Mouse (Mus musculus) forebrain, embryonic 13.5 days (tissue): ENCODE data around the gene Zgrf1. TPM values are rescaled to one million over a fixed set of nuclear protein-coding genes. Genes with fewer than 3 reads are reported as not detected.

Source experiments
- ATAC-seq: fragments of 200-750 bp; cut with Nextera tagmentation; 2 replicates; pipeline ENCODE4 v1.8.0; 2017
- H3K27ac ChIP-seq: fragments of 300-500 bp; sonication (generic); 2 replicates; pipeline ENCODE4 v1.5.1; 2015; ENCODE audit warnings: inconsistent platforms, mild to moderate bottlenecking, moderate library complexity
- H3K27me3 ChIP-seq: fragments of 300-500 bp; sonication (generic); 2 replicates; pipeline ENCODE4 v1.6.1; 2015; ENCODE audit warnings: mild to moderate bottlenecking, inconsistent platforms
- H3K36me3 ChIP-seq: fragments of 300-500 bp; sonication (generic); 2 replicates; pipeline ENCODE4 v1.6.1; 2015; ENCODE audit warnings: mild to moderate bottlenecking, inconsistent platforms; ENCODE audit not compliant: poor library complexity, severe bottlenecking
- H3K4me1 ChIP-seq: fragments of 300-500 bp; sonication (generic); 2 replicates; pipeline ENCODE4 v1.6.1; 2015; ENCODE audit warnings: inconsistent platforms
- H3K4me2 ChIP-seq: fragments of 300-500 bp; sonication (generic); 2 replicates; pipeline ENCODE4 v1.6.1; 2015; ENCODE audit warnings: inconsistent platforms, mild to moderate bottlenecking, moderate library complexity
- H3K4me3 ChIP-seq: fragments of 300-500 bp; sonication (generic); 2 replicates; pipeline ENCODE4 v1.5.1; 2015; ENCODE audit warnings: mild to moderate bottlenecking, inconsistent platforms
- H3K9ac ChIP-seq: fragments of 300-500 bp; sonication (generic); 2 replicates; pipeline ENCODE4 v1.6.1; 2015; ENCODE audit warnings: mild to moderate bottlenecking, inconsistent platforms
- H3K9me3 ChIP-seq: fragments of 300-500 bp; sonication (generic); replicated peaks from 2 replicates; pipeline ENCODE4 v1.6.1; 2016; ENCODE audit warnings: inconsistent platforms
- WGBS: fragments of 180-500 bp; shearing (Covaris S2); methylation state at CpG from one replicate; pipeline ENCODE4 v1.1.7; 2015; 5-methylcytosine and 5-hydroxymethylcytosine counted together
- microRNA counts: library from miRNA; unstranded; fragments of <30 nt; microRNA quantifications from one replicate; lab custom pipeline; 2016
- microRNA-seq: library from miRNA; unstranded; fragments of <30 nt; microRNA quantifications from one replicate; pipeline ENCODE4, GENCODE M21; 2016
- polyA plus RNA-seq: library from polyadenylated mRNA; unstranded; fragments of >200 nt; fragmentation: Nextera tagmentation; extraction: Ambion mirVana; gene quantifications from 2 replicates; pipeline ENCODE4 v1.2.1, GENCODE M21; 2015

Zgrf1 gene
- polyA plus RNA-seq, 1 experiment from 2014 or later = 9.2 TPM

GRCm38 (mm10) chr3:127651742-127652653 is 98.7 kb downstream of the Zgrf1 start:
- Histone ChIP-seq H3K27ac (peak overlapping the region; percentile 87), H3K9me3 (no peaks in the 10 kb centered on the region), H3K4me1 (peaks cover 13% of the 10 kb centered on the region; the same call in 1 of the 2 replicates), H3K4me3 (no peak overlapping the region), H3K9ac (no peak overlapping the region), H3K27me3 (peaks cover 15% of the 10 kb centered on the region), H3K4me2 (no peak overlapping the region), H3K36me3 (no peaks in the 10 kb centered on the region)
- peak; percentile 92 for ATAC-seq
- WGBS = 14% methylated on average over 7 of the region's 7 CpGs

- H3K36me3 ChIP-seq = no peaks in the 10 kb centered on the region
- no peaks in the 10 kb centered on the region for H3K9me3 ChIP-seq
- peaks cover 18% of the 10 kb centered on the region for H3K27me3 ChIP-seq
- 68% methylated on average over 7 of the region's 7 CpGs for WGBS
- no peak overlapping the region for H3K4me2 ChIP-seq
- no peak overlapping the region for H3K4me3 ChIP-seq
- ATAC-seq = no peak
- no peak overlapping the region for H3K27ac ChIP-seq
- peaks cover 23% of the 10 kb centered on the region for H3K4me1 ChIP-seq
- H3K9ac ChIP-seq = no peak overlapping the region
Observed at GRCm38 (mm10) chr3:127660712-127661111, 107.4 kb downstream of the Zgrf1 start.

GRCm38 (mm10) chr3:127661646-127662531 is 108.6 kb downstream of the Zgrf1 start:
- Histone ChIP-seq H3K4me3 (no peak overlapping the region), H3K9me3 (no peaks in the 10 kb centered on the region), H3K9ac (peak overlapping the region; percentile 10), H3K36me3 (no peaks in the 10 kb centered on the region), H3K4me1 (peaks cover 23% of the 10 kb centered on the region), H3K27ac (peak overlapping the region; percentile 58), H3K4me2 (peak overlapping the region; percentile 38), H3K27me3 (peaks cover 18% of the 10 kb centered on the region)
- 13% methylated on average over 22 of the region's 22 CpGs for WGBS
- ATAC-seq = peak; percentile 45; the same call in 1 of the 2 replicates

MicroRNAs within 50 kb of the gene (microRNA counts, 519-probe panel; counts per million panel counts)
- microRNA mmu-miR-302a (lab: Ali Mortazavi, UCI) (177 counts per million, percentile 53 among the panel's probes with 10 or more counts), microRNA mmu-miR-302b (lab: Ali Mortazavi, UCI) (177 counts per million, percentile 53 among the panel's probes with 10 or more counts), microRNA mmu-miR-302c (lab: Ali Mortazavi, UCI) (177 counts per million, percentile 53 among the panel's probes with 10 or more counts), microRNA mmu-miR-302d (lab: Ali Mortazavi, UCI) (2,651 counts per million, percentile 62 among the panel's probes with 10 or more counts), microRNA mmu-miR-367 (lab: Ali Mortazavi, UCI) (2,343 counts per million, percentile 61 among the panel's probes with 10 or more counts)

Small RNA genes lying within 50 kb of the gene (microRNA-seq; reads per million reads assigned to microRNA genes)
- gene Mir302a (320 reads per million, percentile 66 among the genes with 10 or more reads in this experiment), gene Mir302b (198 reads per million, percentile 59 among the genes with 10 or more reads in this experiment), gene Mir302c (24.7 reads per million, percentile 33 among the genes with 10 or more reads in this experiment), gene Mir302d (297 reads per million, percentile 65 among the genes with 10 or more reads in this experiment), gene Mir367 (not detected)

Other genes starting within 250 kb of the Zgrf1 start
- 122 and 125 TPM in 2 replicates for gene Ank2, start 54.1 kb upstream of the Zgrf1 start, polyA plus RNA-seq
- 58.2 and 59.1 TPM in 2 replicates for gene Larp7, start 140 bp upstream of the Zgrf1 start, polyA plus RNA-seq
- 122 and 153 TPM in 2 replicates for gene Neurog2, start 79.6 kb downstream of the Zgrf1 start, polyA plus RNA-seq
- 1.1 and 1.4 TPM in 2 replicates for gene Alpk1, start 227.0 kb downstream of the Zgrf1 start, polyA plus RNA-seq
- gene Tifa, start 236.3 kb downstream of the Zgrf1 start, polyA plus RNA-seq = 4.9 and 5.0 TPM in 2 replicates